Mouse (Mus musculus) spleen, adult 2 months (tissue): Measurements from ENCODE around the gene Rcor1.

Experiments
- CTCF ChIP-seq: fragments of 200-500 bp; IDR thresholded peaks from 2 replicates; pipeline ENCODE4 v1.5.1; 2011; ENCODE audit warnings: mild to moderate bottlenecking, inconsistent platforms; ENCODE audit not compliant: insufficient read depth, insufficient read length, insufficient replicate concordance; ENCODE audit errors: extremely low read depth
- POLR2A ChIP-seq: fragments of 200-500 bp; IDR thresholded peaks from 2 replicates; pipeline ENCODE4 v1.6.1; 2011; ENCODE audit warnings: low read depth, low read length, inconsistent platforms

DNA sequence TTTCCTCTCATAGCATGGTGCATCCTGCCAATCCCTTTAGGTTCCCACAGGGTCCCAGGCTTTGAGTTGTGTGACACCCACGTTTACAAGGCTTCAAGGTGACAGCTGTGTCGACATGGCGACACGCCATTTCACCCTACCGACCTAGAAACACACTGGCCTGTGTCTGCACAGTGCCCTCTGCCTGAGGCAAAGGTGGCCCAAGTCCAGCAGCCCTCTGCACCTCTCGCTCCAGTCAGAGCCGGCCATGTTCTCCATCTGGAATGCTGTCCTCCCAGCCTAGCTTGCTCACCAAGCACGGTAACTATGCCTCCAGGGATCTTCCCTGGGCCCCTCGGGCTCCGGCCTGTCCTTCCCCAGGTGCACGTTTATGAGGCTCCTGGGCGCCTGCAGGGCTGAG lies 46.4 kb upstream of the Rcor1 start:
- TF ChIP-seq CTCF (no peak), POLR2A (no peak)
